Mouse (Mus musculus): ENCODE measurements around the gene Kbtbd13.
"Not testable (repeated sequence)": the region's sequence is repeated elsewhere in the genome, so short reads cannot be mapped to it uniquely, and the experiment has no call there.

The Kbtbd13 gene

GRCm38 (mm10) chr9:65347112-65347850 lies 44.2 kb downstream of the Kbtbd13 start:
- DNase-seq (ENCODE audit: low spot score): no peak

GRCm38 (mm10) chr9:65346476-65347111 lies 44.9 kb downstream of the Kbtbd13 start:
- peak; percentile 69 for DNase-seq (ENCODE audit: low spot score)

DNA sequence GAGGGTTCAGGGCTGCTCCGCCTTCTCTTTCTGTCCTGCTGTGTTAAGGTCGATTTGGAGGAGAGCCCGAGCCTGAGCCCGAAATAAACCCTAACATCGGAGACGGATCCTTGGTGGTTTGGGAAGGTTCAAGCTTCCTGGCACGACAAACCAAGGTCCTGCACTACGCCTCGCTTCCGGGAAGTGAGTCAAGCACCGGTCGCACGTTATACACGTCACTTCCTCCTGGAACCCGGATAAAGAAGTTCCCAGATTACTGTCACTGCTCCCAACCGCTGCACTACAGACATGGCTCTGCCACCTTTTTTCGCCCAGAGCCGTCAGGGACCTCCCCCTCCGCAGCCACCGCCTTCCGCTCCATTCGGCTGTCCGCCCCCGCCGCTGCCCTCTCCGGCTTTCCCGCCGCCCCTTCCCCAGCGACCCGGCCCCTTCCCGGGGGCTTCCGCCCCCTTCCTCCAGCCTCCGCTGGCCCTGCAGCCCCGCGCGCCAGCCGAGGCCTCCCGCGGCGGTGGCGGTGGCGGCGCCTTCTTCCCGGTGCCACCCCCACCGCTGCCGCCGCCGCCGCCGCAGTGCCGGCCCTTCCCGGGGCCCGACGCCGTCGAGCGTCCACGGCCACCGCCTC lies 45.5 kb downstream of the Kbtbd13 start, which contains the start of gene Pdcd7:
TSS of gene Pdcd7 (plus strand) at position 251 of the 622 bp plus-strand sequence.
- DNase-seq (ENCODE audit: low spot score): peak; percentile 95

- not testable (repeated sequence) for DNase-seq (ENCODE audit: low spot score)
Observed at GRCm38 (mm10) chr9:65345439-65345838, 46.0 kb downstream of the Kbtbd13 start.

DNA sequence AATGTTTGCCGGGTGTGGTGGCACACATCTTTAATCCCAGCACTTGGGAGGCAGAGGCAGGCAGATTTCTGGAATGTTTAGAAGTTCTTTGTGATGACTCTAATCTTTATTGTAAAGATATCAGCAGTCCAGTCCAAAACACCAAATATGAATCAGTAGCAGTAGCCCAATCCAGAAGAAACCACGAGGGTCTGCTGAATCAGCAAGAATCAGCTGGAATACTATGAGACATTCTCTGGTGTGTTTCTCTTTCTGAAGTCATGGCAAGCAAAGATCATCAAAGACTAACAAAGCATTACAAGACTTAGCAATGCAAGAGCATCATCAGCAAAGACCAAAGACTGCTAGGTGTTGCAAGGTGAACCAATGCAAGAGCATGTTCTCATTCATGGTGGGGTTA lies 51.0 kb downstream of the Kbtbd13 start:
- DNase-seq (ENCODE audit: low spot score): no peak

DNA sequence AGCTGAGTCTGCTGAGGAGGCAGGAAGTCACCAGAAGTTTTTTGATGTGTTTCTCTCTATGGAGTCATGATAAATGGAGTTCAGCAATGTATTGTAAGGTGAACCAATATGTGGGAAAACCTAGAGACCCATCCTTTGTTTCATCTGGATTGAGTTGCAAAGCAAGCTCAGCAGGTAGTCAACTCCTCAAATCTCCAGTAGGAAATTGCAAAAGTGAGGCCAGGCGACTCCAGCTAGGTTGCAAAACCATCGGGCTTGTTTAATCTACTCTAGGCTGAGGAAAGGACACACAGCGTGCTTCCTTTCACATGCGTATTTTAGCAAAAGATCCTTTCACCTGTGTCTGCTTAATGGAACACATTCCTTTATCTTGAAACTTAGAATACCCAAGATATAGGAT lies 52.3 kb downstream of the Kbtbd13 start:
- no peak for DNase-seq (ENCODE audit: low spot score)
